Mouse (Mus musculus) ZHBTc4 (cell line): ENCODE measurements around the gene Mydgf.

Experiments used
- DNase-seq: peaks from one replicate; pipeline ENCODE4 v3.0.0-alpha.2; 2011; ENCODE audit warnings: low read depth, low spot score

Mydgf gene

GRCm38 (mm10) chr17:56144546-56144945 is 39.2 kb downstream of the Mydgf start:
- no peak for DNase-seq

- peak; percentile 45 for DNase-seq
These were observed 41.8 kb downstream of the Mydgf start for GRCm38 (mm10) chr17:56141702-56142605.

GRCm38 (mm10) chr17:56139858-56140595 is 43.7 kb downstream of the Mydgf start, which contains the start of gene Sema6b:
Gene Sema6b (minus strand): TSS chr17:56140343.
- DNase-seq = peak; percentile 67

GRCm38 (mm10) chr17:56139355-56139754 is 44.4 kb downstream of the Mydgf start:
- DNase-seq = no peak

GRCm38 (mm10) chr17:56137839-56138613 is 45.7 kb downstream of the Mydgf start:
- peak; percentile 47 for DNase-seq

- no peak for DNase-seq
These were observed 47.2 kb downstream of the Mydgf start for GRCm38 (mm10) chr17:56136558-56136957.

GRCm38 (mm10) chr17:56134463-56134971 is 49.2 kb downstream of the Mydgf start:
- DNase-seq = peak; percentile 68

- no peak for DNase-seq
These were observed 50.0 kb downstream of the Mydgf start for GRCm38 (mm10) chr17:56133457-56134363.

- DNase-seq = peak; percentile 64
These were observed 51.1 kb downstream of the Mydgf start for GRCm38 (mm10) chr17:56132661-56133060.

- DNase-seq = peak; percentile 87
These were observed 51.9 kb downstream of the Mydgf start for GRCm38 (mm10) chr17:56131814-56132213.

- peak; percentile 67 for DNase-seq
These were observed 52.6 kb downstream of the Mydgf start for GRCm38 (mm10) chr17:56131136-56131535.

GRCm38 (mm10) chr17:56128246-56128645 is 55.5 kb downstream of the Mydgf start:
- no peak for DNase-seq

GRCm38 (mm10) chr17:56126175-56126574 is 57.5 kb downstream of the Mydgf start:
- no peak for DNase-seq
